8 mouse cellular contexts compared by ENCODE assay signal in the genomic region with DNA sequence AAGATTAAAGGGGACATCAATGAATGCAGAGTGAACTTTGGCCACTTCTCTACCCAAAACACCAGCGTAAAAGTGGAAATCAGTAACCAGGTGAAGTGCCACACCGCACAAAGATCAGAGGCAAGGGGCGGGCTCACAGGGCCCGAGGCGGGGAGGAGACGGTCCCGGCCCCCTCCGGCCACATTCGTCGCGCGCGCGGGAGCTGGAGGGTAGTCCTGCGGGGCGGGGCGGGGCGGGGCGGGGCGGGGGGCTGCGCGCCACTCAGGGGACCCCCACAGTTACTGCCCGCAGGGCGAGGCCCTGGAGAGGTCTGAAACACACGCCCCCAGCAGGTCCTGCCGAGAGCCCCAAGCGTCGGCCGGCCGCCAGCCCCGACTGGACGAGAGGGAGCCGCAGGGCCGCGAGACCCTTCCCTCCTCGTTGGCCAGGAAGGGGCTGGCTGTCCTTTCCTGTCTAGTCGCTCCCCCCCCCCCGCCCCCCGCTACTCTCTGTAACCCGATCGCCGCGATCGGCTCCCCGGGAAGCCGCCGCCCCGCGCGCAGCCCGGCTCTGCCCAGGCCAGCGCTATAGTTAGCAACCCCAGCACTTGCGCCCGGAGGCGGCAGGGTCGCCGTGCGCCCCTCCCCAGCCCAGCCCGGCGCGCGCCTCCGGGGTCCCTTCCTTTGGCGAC. TPM values are rescaled to one million over a fixed set of nuclear protein-coding genes. Genes with fewer than 3 reads are reported as not detected.
DNase-seq lines count a peak whose midpoint lies in the region; ATAC-seq lines count a peak whose summit lies in the region.

No protein-coding gene starts in this region.

- peak overlapping the region; percentile 73 for H3K4me3 ChIP-seq in intestine, embryonic 16.5 days (ENCODE audit: low read length)

- H3K9me3 ChIP-seq in intestine, embryonic 16.5 days (ENCODE audit: control insufficient read depth, low read length), result no peaks in the 10 kb centered on the region

- H3K27ac ChIP-seq in intestine, embryonic 16.5 days (ENCODE audit: low read length), result peak overlapping the region; percentile 95

- H3K4me1 ChIP-seq in intestine, embryonic 16.5 days (ENCODE audit: control insufficient read depth, insufficient read depth, low read length), result peaks cover 9% of the 10 kb centered on the region; the same call in 1 of the 2 replicates

- H3K36me3 ChIP-seq in intestine, embryonic 16.5 days (ENCODE audit: control insufficient read depth, insufficient read depth, low read length), result no peaks in the 10 kb centered on the region

- peak; percentile 93 for ATAC-seq in intestine, embryonic 16.5 days

- peak overlapping the region; percentile 82 for H3K9ac ChIP-seq in intestine, embryonic 16.5 days (ENCODE audit: low read depth, low read length)

- WGBS in intestine, embryonic 16.5 days, result under 1% methylated on average over 43 of the region's 64 CpGs

- no peaks in the 10 kb centered on the region for H3K27me3 ChIP-seq in intestine, embryonic 16.5 days (replicated peaks; ENCODE audit: control insufficient read depth, insufficient read depth, low read length)

- DNase-seq in layer of hippocampus, adult 11-12 months (ENCODE audit: low spot score), result peak; percentile 15
- no peak for DNase-seq in layer of hippocampus, adult 9-11 months
- peak; percentile 13 to 23 for DNase-seq in cerebellum, postnatal 36 days
- peak; percentile 54 to 72 for DNase-seq in gastrocnemius, postnatal 4 days (ENCODE audit: low spot score in 2 of 2)
- peak; percentile 67 to 76 for DNase-seq in lung, adult 18-20 months
- DNase-seq in ovary, adult 18-20 months (ENCODE audit: low spot score), result peak; percentile 44
- no peak for DNase-seq in c-Kit-positive CD71-positive TER-119-positive erythroid progenitor cells, embryonic 14.5 days (ENCODE audit: low spot score)

- peak overlapping the region; percentile 75 for H3K4me2 ChIP-seq in intestine, embryonic 16.5 days (ENCODE audit: low read depth, low read length)

RNA-seq across cellular contexts. Expression of gene Rbms1, which starts 0.9 kb away (rescaled TPM):
- 10 to 100 TPM; 69.9 to 75.5 TPM for total RNA-seq in gastrocnemius, postnatal 4 days (2021)
- polyA plus RNA-seq in intestine, embryonic 16.5 days (2015; fragmentation: Nextera tagmentation; extraction: Ambion mirVana), result 66.8 and 72.2 TPM in 2 replicates

Comparison
In these comparisons a context has a peak if more than half of its experiments do, and no peak if none do; other contexts are left out.
1. DNase-seq: peak in layer of hippocampus, adult 11-12 months (single experiment), cerebellum, postnatal 36 days (2 of 2), gastrocnemius, postnatal 4 days (2 of 2), lung, adult 18-20 months (2 of 2) and ovary, adult 18-20 months (single experiment); none in layer of hippocampus, adult 9-11 months (single experiment) and c-Kit-positive CD71-positive TER-119-positive erythroid progenitor cells, embryonic 14.5 days (single experiment).